Mouse (Mus musculus) C2C12 (cell line): ENCODE data around the gene Esrrb.

Experiments used
- CEBPB ChIP-seq: IDR thresholded peaks from one replicate; pipeline ENCODE4 v1.6.1; 2011; ENCODE audit warnings: low read depth, mild to moderate bottlenecking, control low read depth, moderate library complexity
- CTCF ChIP-seq: IDR thresholded peaks from one replicate; pipeline ENCODE4 v1.5.1; 2011; ENCODE audit not compliant: control insufficient read depth, insufficient read depth, insufficient read length
- MAX ChIP-seq: IDR thresholded peaks from one replicate; pipeline ENCODE4 v1.6.1; 2011; ENCODE audit warnings: mild to moderate bottlenecking, control low read depth
- MYOG ChIP-seq: IDR thresholded peaks from one replicate; pipeline ENCODE4 v1.6.1; 2011; ENCODE audit not compliant: control insufficient read depth, insufficient read length; ENCODE audit errors: extremely low read depth
- USF1 ChIP-seq: IDR thresholded peaks from one replicate; pipeline ENCODE4 v1.6.1; 2011; ENCODE audit warnings: low read depth, mild to moderate bottlenecking, control low read depth, moderate library complexity

DNA sequence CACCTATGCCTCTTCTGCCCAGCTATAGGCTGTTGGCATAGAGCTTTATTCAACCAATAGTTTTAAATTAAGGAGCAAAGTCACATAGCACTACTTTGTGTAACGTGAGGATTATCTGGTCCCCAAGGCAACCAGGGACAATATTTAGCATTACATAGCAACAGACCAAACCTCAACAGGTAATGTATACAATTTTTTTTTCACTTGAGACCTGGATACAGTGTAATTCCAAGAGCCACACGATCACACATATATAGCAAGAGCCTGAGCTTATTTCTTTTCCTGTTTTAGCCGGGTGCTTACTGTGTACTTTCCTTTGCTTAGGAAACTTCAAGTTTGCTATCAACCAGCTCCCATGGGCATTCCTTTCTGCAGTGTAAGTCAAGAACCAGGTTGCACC is 201.8 kb downstream of the Esrrb start:
- TF ChIP-seq CTCF (no peak), MYOG (no peak), MAX (no peak), USF1 (no peak), CEBPB (no peak)
